Mouse (Mus musculus) ES-E14 (cell line): ENCODE measurements at regions not wholly inside any gene's neighbourhood (a gene's known extent, or its start where the extent isn't known, plus 50 kb on each side); places are given as distances from the start of the nearest gene placed in this dataset.

Experiments used
- DNase-seq: peaks from one replicate; pipeline ENCODE4 v3.0.0-alpha.2; 2013; ENCODE audit warnings: low read depth, low spot score
- H3K27ac ChIP-seq: 2 replicates; pipeline ENCODE4 v1.5.1; 2012; ENCODE audit warnings: low read depth, mild to moderate bottlenecking, low read length, moderate library complexity, mixed read lengths; ENCODE audit not compliant: poor library complexity, insufficient read depth, severe bottlenecking
- H3K36me3 ChIP-seq: 2 replicates; pipeline ENCODE4 v1.6.1; 2012; ENCODE audit warnings: mild to moderate bottlenecking, low read length, moderate library complexity, mixed read lengths; ENCODE audit not compliant: control insufficient read depth, poor library complexity, insufficient read depth, severe bottlenecking
- H3K4me1 ChIP-seq, 2 experiments: fragments of 150-350 bp in 1 of 2; sonication (generic) in 1 of 2; 2 replicates each; pipeline ENCODE4 v1.6.1; 2012; ENCODE audit warnings: low read length in 2 of 2, mild to moderate bottlenecking in 1 of 2, mixed read lengths in 1 of 2; ENCODE audit not compliant: control insufficient read depth in 2 of 2, insufficient read depth in 2 of 2, poor library complexity in 1 of 2
- H3K4me3 ChIP-seq, 2 experiments: fragments of 150-350 bp in 1 of 2; sonication (generic) in 1 of 2; 2 replicates each; pipeline ENCODE4 v1.5.1; 2012; ENCODE audit warnings: low read length in 2 of 2, low read depth in 1 of 2, mild to moderate bottlenecking in 1 of 2, mixed read lengths in 1 of 2; ENCODE audit not compliant: insufficient read depth in 1 of 2, poor library complexity in 1 of 2, severe bottlenecking in 1 of 2
- H3K9ac ChIP-seq: 2 replicates; pipeline ENCODE4 v1.6.1; 2012; ENCODE audit warnings: low read depth, mild to moderate bottlenecking, low read length, mixed read lengths; ENCODE audit not compliant: poor library complexity, insufficient read depth, severe bottlenecking
- H3K9me3 ChIP-seq: fragments of 150-350 bp; sonication (generic); 2 replicates; pipeline ENCODE4 v1.6.1; 2012; ENCODE audit warnings: low read depth, mild to moderate bottlenecking, low read length; ENCODE audit not compliant: control insufficient read depth, insufficient read depth
- CHD2 ChIP-seq: IDR thresholded peaks from 2 replicates; pipeline ENCODE4 v1.6.1; 2014; ENCODE audit warnings: mild to moderate bottlenecking, low read depth, low read length, inconsistent platforms
- HCFC1 ChIP-seq: IDR thresholded peaks from 2 replicates; pipeline ENCODE4 v1.6.1; 2012; ENCODE audit warnings: low read length, inconsistent platforms, borderline replicate concordance; ENCODE audit not compliant: insufficient read depth
- MAFK ChIP-seq: IDR thresholded peaks from 2 replicates; pipeline ENCODE4 v1.6.1; 2014; ENCODE audit warnings: mild to moderate bottlenecking, low read depth, low read length, inconsistent platforms; ENCODE audit not compliant: insufficient read depth
- ZC3H11A ChIP-seq: IDR thresholded peaks from 2 replicates; pipeline ENCODE4 v1.6.1; 2012; ENCODE audit warnings: low read depth, mild to moderate bottlenecking, inconsistent platforms, low read length, borderline replicate concordance
- ZNF384 ChIP-seq: IDR thresholded peaks from 2 replicates; pipeline ENCODE4 v1.6.1; 2012; ENCODE audit warnings: low read depth, low read length, inconsistent platforms
- in situ Hi-C, 2 experiments: fragments of 600-800 bp; cut with MboI; formaldehyde crosslinking; loops; one replicate each; pipeline ENCODE4 v1.15.1; 2025; ENCODE audit warnings: low sequenced_read_pairs in 2 of 2, inconsistent platforms in 1 of 2; ENCODE audit not compliant: unreplicated experiment in 2 of 2

- no peak overlapping the region for H3K27ac ChIP-seq
- no peak overlapping the region for H3K9ac ChIP-seq
- no peak for DNase-seq
- H3K9me3 ChIP-seq, result no peaks in the 10 kb centered on the region
- H3K4me1 ChIP-seq, result no peaks in the 10 kb centered on the region
- in situ Hi-C loops, result no loop called here
- H3K36me3 ChIP-seq, result no peaks in the 10 kb centered on the region
- TF ChIP-seq ZC3H11A, result no peak
- no peak for TF ChIP-seq CHD2
- TF ChIP-seq HCFC1, result no peak
- TF ChIP-seq ZNF384, result no peak
- no peak for TF ChIP-seq MAFK
- no peak overlapping the region for H3K4me3 ChIP-seq
Measured at GRCm38 (mm10) chr2:74391064-74391463, 188.2 kb downstream of the Lnpk start.

- no peaks in the 10 kb centered on the region for H3K9me3 ChIP-seq
- H3K9ac ChIP-seq, result no peak overlapping the region
- in situ Hi-C loops, result no loop called here
- no peaks in the 10 kb centered on the region for H3K36me3 ChIP-seq
- TF ChIP-seq CHD2, result no peak
- no peak for TF ChIP-seq ZNF384
- no peak for TF ChIP-seq HCFC1
- no peak for TF ChIP-seq MAFK
- TF ChIP-seq ZC3H11A, result no peak
- H3K27ac ChIP-seq, result no peak overlapping the region
- no peaks in the 10 kb centered on the region for H3K4me1 ChIP-seq
- DNase-seq, result no peak
- H3K4me3 ChIP-seq, result no peak overlapping the region
Measured at GRCm38 (mm10) chr2:74388078-74388477, 191.2 kb downstream of the Lnpk start.

- no peak overlapping the region for H3K4me3 ChIP-seq
- in situ Hi-C loops, result no loop called here
- H3K4me1 ChIP-seq, result no peaks in the 10 kb centered on the region
- H3K36me3 ChIP-seq, result no peaks in the 10 kb centered on the region
- H3K9ac ChIP-seq, result no peak overlapping the region
- DNase-seq, result no peak
- no peak overlapping the region for H3K27ac ChIP-seq
- TF ChIP-seq ZC3H11A, result no peak
- TF ChIP-seq ZNF384, result no peak
- TF ChIP-seq MAFK, result no peak
- TF ChIP-seq CHD2, result no peak
- TF ChIP-seq HCFC1, result no peak
- H3K9me3 ChIP-seq, result no peaks in the 10 kb centered on the region
Measured at GRCm38 (mm10) chr2:74384918-74385317, 194.3 kb downstream of the Lnpk start.

GRCm38 (mm10) chr2:74380574-74381287 lies 198.5 kb downstream of the Lnpk start:
- DNase-seq, result no peak
- H3K27ac ChIP-seq, result no peak overlapping the region

More at GRCm38 (mm10) chr2:74380574-74381287, 198.5 kb downstream of the Lnpk start:
- Histone ChIP-seq H3K9me3 (no peaks in the 10 kb centered on the region), H3K36me3 (no peaks in the 10 kb centered on the region), H3K4me3 (no peak overlapping the region), H3K9ac (no peak overlapping the region), H3K4me1 (no peaks in the 10 kb centered on the region)
- TF ChIP-seq ZNF384 (no peak), CHD2 (no peak), HCFC1 (no peak), MAFK (no peak), ZC3H11A (no peak)
- in situ Hi-C loops, result no loop called here
